Mouse (Mus musculus): ENCODE data around the gene Tspan3. TPM values are rescaled to one million over a fixed set of nuclear protein-coding genes. Genes with fewer than 3 reads are reported as not detected.

The Tspan3 gene
- polyA plus RNA-seq, 1 experiment from 2014 or later: 562 TPM

DNA sequence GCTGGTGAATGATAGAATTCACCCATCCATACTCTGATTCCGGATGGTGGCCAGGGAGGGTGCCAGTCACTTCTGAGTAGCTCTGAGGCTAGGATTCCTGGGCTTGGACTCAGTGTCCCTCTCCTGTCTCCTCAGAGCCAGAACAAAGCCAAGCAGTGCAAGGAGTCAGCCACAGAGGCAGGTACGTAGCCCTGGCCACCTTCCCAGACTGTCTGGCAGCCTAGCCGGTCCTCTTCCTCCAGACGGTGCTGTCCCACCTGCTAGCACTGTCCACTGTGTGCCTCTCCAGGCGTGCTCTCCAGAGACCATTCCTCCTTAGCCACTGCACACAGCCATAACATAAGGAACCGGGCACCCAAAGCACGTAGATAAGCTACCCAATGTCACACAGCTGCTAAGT, 41.7 kb downstream of the Tspan3 start:
- Histone ChIP-seq H3K9me3 (no peaks in the 10 kb centered on the region), H3K4me3 (no peak overlapping the region), H3K4me1 (replicated peaks) (peaks cover 36% of the 10 kb centered on the region), H3K36me3 (peaks cover 23% of the 10 kb centered on the region), H3K27me3 (ENCODE audit: insufficient read depth, poor library complexity, severe bottlenecking) (peaks cover 10% of the 10 kb centered on the region; the same call in 1 of the 2 replicates), H3K27ac (no peak overlapping the region)
- DNase-seq (ENCODE audit: low spot score): no peak
- WGBS: 83% methylated on average over 7 of the region's 7 CpGs

DNA sequence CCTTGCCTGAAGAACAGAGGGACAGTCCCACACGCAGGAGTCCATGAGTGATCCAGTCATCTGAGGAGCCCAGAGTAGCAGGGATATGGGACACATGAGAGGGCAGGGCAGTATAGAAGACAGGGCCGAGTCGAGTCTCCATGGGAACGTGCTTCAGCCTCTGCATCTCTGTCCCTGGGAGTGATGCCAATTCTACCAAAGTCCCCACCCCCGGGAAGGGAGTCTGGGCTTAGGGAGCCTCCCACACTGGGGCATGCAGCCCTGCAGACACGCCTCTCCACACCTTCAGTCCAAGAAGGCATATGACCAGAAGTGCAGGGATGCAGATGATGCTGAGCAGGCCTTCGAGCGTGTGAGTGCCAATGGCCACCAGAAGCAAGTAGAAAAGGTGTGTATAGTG, 42.3 kb downstream of the Tspan3 start:
- peaks cover 40% of the 10 kb centered on the region for H3K4me1 ChIP-seq (replicated peaks)
- no peak for DNase-seq (ENCODE audit: low spot score)
- no peaks in the 10 kb centered on the region for H3K9me3 ChIP-seq
- H3K27me3 ChIP-seq (ENCODE audit: insufficient read depth, poor library complexity, severe bottlenecking): peaks cover 10% of the 10 kb centered on the region; the same call in 1 of the 2 replicates
- no peak overlapping the region for H3K27ac ChIP-seq
- H3K36me3 ChIP-seq: peaks cover 16% of the 10 kb centered on the region
- 79% methylated on average over 8 of the region's 8 CpGs for WGBS
- H3K4me3 ChIP-seq: no peak overlapping the region

DNA sequence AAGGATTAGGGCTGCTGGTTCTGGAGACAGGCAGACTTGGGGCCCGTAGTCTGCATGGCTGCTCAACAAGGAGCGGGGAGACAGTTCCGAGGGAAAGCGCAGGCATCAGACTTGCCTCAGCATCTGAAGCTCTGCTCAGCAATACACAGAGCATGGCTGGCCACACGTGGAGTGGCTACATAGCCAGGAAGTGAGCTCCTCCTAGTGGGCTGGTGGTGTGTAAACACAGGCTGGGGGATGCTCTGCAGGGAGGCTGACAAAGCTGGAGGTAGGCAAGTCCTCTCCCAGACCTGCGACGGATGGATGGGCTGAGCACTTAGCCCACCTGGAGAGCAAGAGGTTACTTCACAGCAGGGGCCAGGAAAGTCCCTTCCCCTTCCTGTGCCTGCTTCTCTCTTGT, 44.2 kb downstream of the Tspan3 start:
- Histone ChIP-seq H3K4me1 (replicated peaks) (peaks cover 40% of the 10 kb centered on the region), H3K9me3 (no peaks in the 10 kb centered on the region), H3K4me3 (no peak overlapping the region), H3K27me3 (ENCODE audit: insufficient read depth, poor library complexity, severe bottlenecking) (peaks cover 10% of the 10 kb centered on the region; the same call in 1 of the 2 replicates), H3K27ac (peak overlapping the region; percentile 35; the same call in 1 of the 2 replicates), H3K36me3 (no peaks in the 10 kb centered on the region)
- 28% methylated on average over 7 of the region's 7 CpGs for WGBS
- DNase-seq (ENCODE audit: low spot score): peak; percentile 56

DNA sequence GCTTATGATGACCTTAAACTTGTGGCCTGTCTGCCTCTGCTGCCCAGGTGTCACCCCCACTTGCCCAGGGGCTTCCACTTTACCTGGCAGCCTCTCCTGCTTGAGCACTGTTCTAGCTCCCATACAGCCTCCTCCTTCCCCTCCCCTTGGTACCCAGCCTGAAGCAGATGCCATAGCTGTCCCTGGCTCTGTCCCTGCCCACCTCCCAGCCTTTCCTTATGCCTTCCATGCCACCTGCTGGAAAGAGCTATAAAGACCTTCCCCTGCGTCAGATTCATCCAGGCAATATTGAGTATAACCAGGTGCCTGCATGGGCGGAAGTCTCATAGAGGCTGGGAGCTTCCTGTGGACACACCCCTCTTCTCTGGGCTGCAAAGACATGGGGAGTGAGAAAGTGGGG, 45.6 kb downstream of the Tspan3 start:
- H3K4me3 ChIP-seq: no peak overlapping the region
- no peak overlapping the region for H3K27ac ChIP-seq
- H3K4me1 ChIP-seq (replicated peaks): peaks cover 30% of the 10 kb centered on the region
- 84% methylated on average over 2 of the region's 2 CpGs for WGBS
- H3K27me3 ChIP-seq (ENCODE audit: insufficient read depth, poor library complexity, severe bottlenecking): peaks cover 10% of the 10 kb centered on the region; the same call in 1 of the 2 replicates
- no peaks in the 10 kb centered on the region for H3K9me3 ChIP-seq
- no peak for DNase-seq (ENCODE audit: low spot score)
- H3K36me3 ChIP-seq: no peaks in the 10 kb centered on the region

DNA sequence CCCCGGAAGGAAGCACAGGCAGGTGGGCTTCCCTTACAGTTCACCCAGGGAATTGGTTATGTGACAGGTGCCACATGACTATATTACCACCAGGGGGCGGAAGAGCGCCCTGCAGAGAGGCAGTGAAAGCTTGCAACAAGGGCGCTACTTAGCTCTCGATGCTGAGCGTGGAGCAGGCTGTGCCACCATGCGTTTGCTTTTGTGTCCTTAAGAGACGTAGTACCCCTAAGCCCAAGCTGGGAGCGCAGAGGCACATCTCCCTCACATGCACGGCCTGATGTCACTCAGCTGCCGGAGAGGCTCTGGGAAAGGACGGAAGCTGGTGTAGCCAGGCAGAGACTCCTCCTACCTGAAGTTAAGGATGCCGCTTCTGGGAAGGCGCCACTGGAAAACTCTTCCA, 46.7 kb downstream of the Tspan3 start:
- peak; percentile 80 for DNase-seq (ENCODE audit: low spot score)
- Histone ChIP-seq H3K36me3 (no peaks in the 10 kb centered on the region), H3K4me1 (replicated peaks) (peaks cover 24% of the 10 kb centered on the region), H3K9me3 (no peaks in the 10 kb centered on the region), H3K4me3 (peak overlapping the region; percentile 50), H3K27me3 (ENCODE audit: insufficient read depth, poor library complexity, severe bottlenecking) (peaks cover 10% of the 10 kb centered on the region; the same call in 1 of the 2 replicates), H3K27ac (peak overlapping the region; percentile 81)
- 6% methylated on average over 14 of the region's 14 CpGs for WGBS

DNA sequence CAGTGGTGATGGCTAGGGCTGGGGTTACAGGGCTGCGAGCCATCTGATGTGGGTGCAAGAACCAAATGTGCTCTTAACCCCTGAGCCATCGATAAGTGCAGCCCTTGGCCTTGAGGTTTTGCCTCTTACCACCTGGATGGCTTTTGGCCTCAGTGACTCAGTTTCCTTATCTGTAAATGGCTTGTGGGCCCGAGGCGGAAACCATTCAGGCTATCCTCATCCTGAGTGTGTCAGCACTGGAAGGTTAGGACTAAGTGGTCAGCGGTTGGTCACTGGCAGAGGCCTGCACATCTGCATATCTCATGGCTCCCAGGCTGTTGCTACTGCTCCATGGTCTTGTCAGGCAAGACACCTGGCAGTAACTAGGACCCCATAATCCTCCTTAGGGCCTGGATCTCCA, 47.2 kb downstream of the Tspan3 start:
- Histone ChIP-seq H3K27me3 (ENCODE audit: insufficient read depth, poor library complexity, severe bottlenecking) (peaks cover 10% of the 10 kb centered on the region; the same call in 1 of the 2 replicates), H3K9me3 (no peaks in the 10 kb centered on the region), H3K27ac (no peak overlapping the region), H3K36me3 (no peaks in the 10 kb centered on the region), H3K4me3 (no peak overlapping the region), H3K4me1 (replicated peaks) (peaks cover 24% of the 10 kb centered on the region)
- WGBS: 81% methylated on average over 5 of the region's 5 CpGs
- DNase-seq (ENCODE audit: low spot score): no peak

DNA sequence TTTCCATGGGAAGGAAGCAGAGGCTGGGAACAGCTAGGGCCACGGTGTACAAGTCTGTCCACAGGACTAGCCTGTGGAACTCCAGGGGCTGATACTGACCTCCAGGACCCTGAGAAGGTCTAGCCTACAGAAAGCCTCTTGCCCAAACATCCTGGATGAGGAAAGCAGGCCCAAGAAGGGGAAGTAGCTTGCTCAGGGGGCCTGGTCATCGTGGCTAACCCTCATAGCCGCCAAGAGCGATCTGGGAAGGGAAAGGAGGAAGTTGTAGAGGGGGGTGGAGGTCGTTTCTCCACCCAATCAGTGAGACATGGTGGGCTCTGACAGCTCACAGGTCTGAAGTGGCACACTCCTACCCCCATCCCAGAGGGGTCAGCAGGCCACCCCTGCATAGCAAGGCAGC, 57.1 kb downstream of the Tspan3 start:
- WGBS: 84% methylated on average over 5 of the region's 5 CpGs
- Histone ChIP-seq H3K4me1 (replicated peaks) (0 out of 2 replicates have a peak, but pooled peaks cover 16% of the 10 kb centered on the region), H3K4me3 (no peak overlapping the region), H3K9me3 (no peaks in the 10 kb centered on the region), H3K27me3 (ENCODE audit: insufficient read depth, poor library complexity, severe bottlenecking) (no peaks in the 10 kb centered on the region; the same call in 1 of the 2 replicates), H3K36me3 (no peaks in the 10 kb centered on the region), H3K27ac (no peak overlapping the region)
- DNase-seq (ENCODE audit: low spot score): no peak

DNA sequence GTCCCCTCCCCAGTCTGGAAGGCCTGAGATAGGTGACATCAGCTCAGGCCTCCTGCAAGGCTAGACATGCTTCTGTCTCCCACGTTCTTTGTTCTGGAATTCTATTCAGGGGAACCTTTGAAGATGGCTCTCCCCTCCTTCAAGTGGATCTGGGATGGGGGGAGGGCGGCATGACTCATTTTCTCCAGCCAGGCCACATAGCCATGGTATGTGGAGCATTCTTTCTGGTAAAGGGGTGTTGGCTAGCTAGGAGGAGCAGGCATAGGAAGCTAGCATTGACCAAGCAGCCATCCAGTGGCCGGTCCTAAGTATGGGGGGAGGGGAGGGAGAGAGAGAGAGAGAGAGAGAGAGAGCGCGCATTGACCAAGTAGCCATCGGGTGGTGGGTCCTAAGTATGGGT, 57.8 kb downstream of the Tspan3 start:
- H3K4me1 ChIP-seq (replicated peaks): 0 out of 2 replicates have a peak, but pooled peaks cover 16% of the 10 kb centered on the region
- H3K4me3 ChIP-seq: no peak overlapping the region
- 74% methylated on average over 6 of the region's 6 CpGs for WGBS
- no peaks in the 10 kb centered on the region for H3K36me3 ChIP-seq
- no peak for DNase-seq (ENCODE audit: low spot score)
- H3K9me3 ChIP-seq: no peaks in the 10 kb centered on the region
- no peak overlapping the region for H3K27ac ChIP-seq
- no peaks in the 10 kb centered on the region; the same call in 1 of the 2 replicates for H3K27me3 ChIP-seq (ENCODE audit: insufficient read depth, poor library complexity, severe bottlenecking)

DNA sequence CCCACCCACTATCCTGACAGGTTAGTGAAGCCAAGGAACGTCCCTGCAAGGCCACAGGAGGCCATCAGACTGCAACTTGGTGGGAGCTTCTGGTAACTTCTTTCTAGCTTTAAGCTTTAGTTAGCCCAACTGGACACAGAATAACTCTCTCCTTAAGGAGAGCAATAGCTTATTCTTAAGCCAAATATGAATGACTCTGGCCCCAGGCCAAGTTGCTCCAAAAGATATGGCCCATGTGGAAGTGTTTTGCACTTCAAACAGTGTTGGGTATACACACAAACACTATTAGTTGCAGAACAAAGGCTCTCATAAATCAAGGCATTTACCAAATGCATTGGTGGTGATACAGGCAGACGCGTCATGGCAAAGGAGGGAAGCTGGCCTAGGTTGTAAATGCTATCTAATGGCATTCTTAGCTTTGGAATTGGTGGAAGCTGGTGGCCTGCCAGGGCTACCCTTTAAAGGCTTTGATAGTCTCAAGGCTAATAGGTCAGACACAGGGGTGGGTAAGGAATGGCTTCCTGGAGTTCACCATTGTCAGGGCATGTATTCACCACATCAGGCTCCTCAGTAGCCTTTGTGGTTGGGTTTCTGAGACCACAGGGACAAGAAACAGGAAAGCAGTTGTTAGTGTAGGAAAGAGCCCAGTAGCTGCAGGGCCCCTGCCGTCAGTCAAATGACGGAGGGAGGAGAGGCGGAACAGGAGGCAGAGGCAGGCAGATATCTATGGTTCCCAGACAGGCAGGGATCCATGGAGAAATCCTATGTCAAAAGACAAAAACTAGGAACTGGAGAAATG, 58.8 kb downstream of the Tspan3 start:
- Histone ChIP-seq H3K4me1 (replicated peaks) (0 out of 2 replicates have a peak, but pooled peaks cover 16% of the 10 kb centered on the region), H3K27me3 (ENCODE audit: insufficient read depth, poor library complexity, severe bottlenecking) (no peaks in the 10 kb centered on the region; the same call in 1 of the 2 replicates), H3K9me3 (no peaks in the 10 kb centered on the region), H3K4me3 (no peak overlapping the region), H3K27ac (no peak overlapping the region), H3K36me3 (no peaks in the 10 kb centered on the region)
- WGBS: 62% methylated on average over 6 of the region's 6 CpGs
- DNase-seq (ENCODE audit: low spot score): no peak

DNA sequence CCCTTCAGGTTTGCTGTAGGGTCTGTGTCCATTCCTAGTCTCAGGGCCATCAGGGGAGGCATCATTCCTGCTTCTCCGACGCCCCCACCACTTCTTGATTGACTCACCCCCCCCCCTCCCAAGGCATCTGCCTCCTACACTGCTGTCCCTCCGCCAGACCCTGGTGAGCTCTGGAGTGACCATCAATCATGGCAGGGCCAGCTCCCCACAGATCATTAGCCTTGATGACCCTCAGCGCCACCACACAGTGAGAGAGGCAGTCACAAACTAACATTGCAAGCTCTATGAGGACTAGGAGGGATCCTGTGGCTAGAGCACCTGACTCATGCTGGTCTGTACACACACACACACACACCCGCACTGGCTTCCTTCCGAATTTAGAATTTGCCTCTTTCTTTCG, 60.4 kb downstream of the Tspan3 start:
- H3K4me1 ChIP-seq (replicated peaks): 0 out of 2 replicates have a peak, but pooled peaks cover 16% of the 10 kb centered on the region
- H3K36me3 ChIP-seq: no peaks in the 10 kb centered on the region
- no peak overlapping the region for H3K27ac ChIP-seq
- WGBS: 67% methylated on average over 7 of the region's 7 CpGs
- no peak overlapping the region for H3K4me3 ChIP-seq
- H3K27me3 ChIP-seq (ENCODE audit: insufficient read depth, poor library complexity, severe bottlenecking): no peaks in the 10 kb centered on the region; the same call in 1 of the 2 replicates
- DNase-seq (ENCODE audit: low spot score): no peak
- no peaks in the 10 kb centered on the region for H3K9me3 ChIP-seq

DNA sequence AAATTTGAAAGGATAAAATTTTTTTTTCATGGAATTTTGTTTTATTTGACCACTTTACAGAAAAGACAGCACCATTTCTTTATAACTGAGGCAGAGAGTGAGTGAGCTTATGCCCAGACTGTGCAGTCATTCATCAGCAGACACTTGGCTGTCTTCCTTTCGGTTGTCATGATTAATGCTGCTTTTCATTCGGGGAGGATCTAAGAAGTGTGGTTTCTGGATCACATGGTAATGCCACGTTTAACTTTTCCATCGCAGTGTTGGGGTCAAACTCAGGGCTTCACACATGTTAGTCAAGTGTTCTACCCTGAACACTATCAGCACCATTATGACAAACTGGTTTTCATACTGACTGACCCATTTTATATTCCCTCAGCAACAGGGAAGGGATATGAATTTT, 64.3 kb downstream of the Tspan3 start:
- Histone ChIP-seq H3K9me3 (no peaks in the 10 kb centered on the region), H3K27me3 (ENCODE audit: insufficient read depth, poor library complexity, severe bottlenecking) (no peaks in the 10 kb centered on the region; the same call in 1 of the 2 replicates), H3K4me3 (no peak overlapping the region), H3K36me3 (no peaks in the 10 kb centered on the region), H3K27ac (no peak overlapping the region), H3K4me1 (replicated peaks) (0 out of 2 replicates have a peak, but pooled peaks cover 5% of the 10 kb centered on the region)
- WGBS: 68% methylated on average over 4 of the region's 4 CpGs
- DNase-seq (ENCODE audit: low spot score): no peak

DNA sequence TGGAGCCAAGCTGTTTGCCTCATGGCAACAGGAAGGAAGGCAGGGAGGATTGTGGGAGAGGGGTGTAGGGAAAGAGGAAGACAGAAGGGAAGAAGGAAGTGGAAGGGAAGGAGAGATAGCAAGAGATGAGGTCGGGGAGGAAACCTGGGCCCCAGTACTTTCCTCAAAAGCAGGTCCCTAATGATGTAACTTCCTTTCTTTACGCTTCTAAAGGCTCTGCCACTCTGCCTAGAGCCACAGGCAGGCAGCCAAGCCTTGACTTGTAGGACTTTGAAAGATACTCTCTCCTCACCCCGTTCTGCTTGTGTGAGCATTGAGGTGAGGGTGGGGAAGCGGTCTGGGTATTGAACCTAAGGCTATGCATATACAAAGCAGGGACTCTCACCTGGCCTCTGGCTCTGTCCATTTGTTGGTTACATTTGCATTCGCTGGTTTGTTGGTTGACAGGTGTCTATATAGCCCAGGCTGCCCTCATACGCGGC, 65.2 kb downstream of the Tspan3 start:
- no peak for DNase-seq (ENCODE audit: low spot score)
- H3K4me3 ChIP-seq: no peak overlapping the region
- H3K9me3 ChIP-seq: no peaks in the 10 kb centered on the region
- no peaks in the 10 kb centered on the region for H3K27me3 ChIP-seq (ENCODE audit: insufficient read depth, poor library complexity, severe bottlenecking)
- no peaks in the 10 kb centered on the region for H3K36me3 ChIP-seq
- 87% methylated on average over 7 of the region's 7 CpGs for WGBS
- H3K4me1 ChIP-seq (replicated peaks): 0 out of 2 replicates have a peak, but pooled peaks cover 5% of the 10 kb centered on the region
- no peak overlapping the region for H3K27ac ChIP-seq

DNA sequence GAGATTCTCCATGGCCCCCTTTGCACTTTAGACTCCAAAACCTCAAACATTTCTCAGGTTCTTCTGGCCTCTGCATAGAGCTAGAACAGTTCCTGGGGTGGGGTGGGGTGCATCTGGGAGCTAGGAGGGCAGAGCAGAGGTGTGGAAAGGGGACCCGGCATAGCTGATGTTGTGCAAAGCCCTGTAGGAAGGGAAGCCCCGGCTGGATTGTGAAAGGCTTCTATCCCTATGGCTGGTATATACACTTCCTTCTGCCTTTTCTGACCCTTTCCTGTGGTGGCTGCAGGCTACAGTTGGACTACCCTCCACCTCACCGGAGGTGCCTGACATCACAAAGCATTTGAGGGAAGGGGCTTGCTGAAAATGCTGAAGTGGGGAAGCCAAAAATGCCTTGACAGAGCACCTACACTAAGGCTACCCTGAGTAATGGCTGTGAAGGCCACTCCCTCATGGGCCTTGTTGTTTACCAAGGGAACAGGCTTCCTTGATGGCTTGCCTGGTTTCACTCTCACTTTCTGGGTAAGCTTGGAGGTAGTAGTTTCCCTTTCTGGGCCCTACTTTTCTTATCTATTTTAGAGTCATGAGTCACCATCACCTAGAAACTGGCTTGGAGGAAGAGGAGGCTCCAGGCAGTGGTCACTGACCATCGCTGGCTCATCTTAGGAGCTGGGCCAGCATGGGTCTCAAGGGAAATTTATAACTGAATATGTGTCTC, 67.5 kb downstream of the Tspan3 start:
- no peaks in the 10 kb centered on the region for H3K27me3 ChIP-seq (ENCODE audit: insufficient read depth, poor library complexity, severe bottlenecking)
- no peak for DNase-seq (ENCODE audit: low spot score)
- H3K9me3 ChIP-seq: no peaks in the 10 kb centered on the region
- H3K4me3 ChIP-seq: no peak overlapping the region
- 94% methylated on average over 4 of the region's 4 CpGs for WGBS
- no peaks in the 10 kb centered on the region for H3K4me1 ChIP-seq (replicated peaks)
- H3K27ac ChIP-seq: no peak overlapping the region
- no peaks in the 10 kb centered on the region for H3K36me3 ChIP-seq
